Mouse (Mus musculus): ENCODE measurements around the gene Nab1. TPM values are rescaled to one million over a fixed set of nuclear protein-coding genes. Genes with fewer than 3 reads are reported as not detected.

Nab1 gene
- total and polyA plus RNA-seq, 3 experiments = 11.5 to 35.1 (median 17.5) TPM

- no peak overlapping the region for H3K4me3 ChIP-seq (ENCODE audit: low read depth, low read length)
- H3K36me3 ChIP-seq (replicated peaks) = no peaks in the 10 kb centered on the region
- DNase-seq (ENCODE audit: low spot score) = no peak
- peaks cover 19% of the 10 kb centered on the region for H3K27me3 ChIP-seq (ENCODE audit: insufficient read depth, low read length)
- H3K4me1 ChIP-seq (ENCODE audit: insufficient read depth, low read depth, low read length) = peaks cover 6% of the 10 kb centered on the region
- ATAC-seq (ENCODE audit: extremely low read depth, insufficient number of reproducible peaks, low FRiP score, poor library complexity, severe bottlenecking) = no peak
- TF ChIP-seq POLR2AphosphoS5 (IDR thresholded peaks at IDR 0.05; ENCODE audit: insufficient replicate concordance, low read depth, low read length) (no peak), TAL1 (conservative IDR thresholded peaks at IDR 0.05; ENCODE audit: low read depth, low read length) (no peak), CTCF (IDR thresholded peaks at IDR 0.05; ENCODE audit: low read depth, low read length) (no peak), GATA2 (IDR thresholded peaks at IDR 0.05; ENCODE audit: borderline replicate concordance, low read depth, low read length) (no peak), GATA1 (IDR thresholded peaks at IDR 0.05; ENCODE audit: borderline replicate concordance, low read length) (no peak)
- no peaks in the 10 kb centered on the region for H3K9me3 ChIP-seq (replicated peaks)
Measured at GRCm38 (mm10) chr1:52527252-52527651, 26.8 kb upstream of the Nab1 start.

- Histone ChIP-seq H3K9me3 (replicated peaks) (no peaks in the 10 kb centered on the region), H3K27me3 (ENCODE audit: insufficient read depth, low read length) (peaks cover 26% of the 10 kb centered on the region), H3K4me1 (ENCODE audit: insufficient read depth, low read depth, low read length) (peaks cover 3% of the 10 kb centered on the region), H3K4me3 (ENCODE audit: low read depth, low read length) (no peak overlapping the region), H3K36me3 (replicated peaks) (no peaks in the 10 kb centered on the region)
- DNase-seq (ENCODE audit: low spot score) = no peak
- ATAC-seq (ENCODE audit: extremely low read depth, insufficient number of reproducible peaks, low FRiP score, poor library complexity, severe bottlenecking) = no peak
- TF ChIP-seq GATA2 (IDR thresholded peaks at IDR 0.05; ENCODE audit: borderline replicate concordance, low read depth, low read length) = no peak
- no peak for TF ChIP-seq CTCF (IDR thresholded peaks at IDR 0.05; ENCODE audit: low read depth, low read length)
Measured at GRCm38 (mm10) chr1:52524663-52525062, 24.2 kb upstream of the Nab1 start.

GRCm38 (mm10) chr1:52524150-52524549 is 23.7 kb upstream of the Nab1 start:
- ATAC-seq (ENCODE audit: extremely low read depth, insufficient number of reproducible peaks, low FRiP score, poor library complexity, severe bottlenecking) (no peak), DNase-seq (ENCODE audit: low spot score) (no peak)
- H3K27me3 ChIP-seq (ENCODE audit: insufficient read depth, low read length) = peaks cover 26% of the 10 kb centered on the region
- no peak overlapping the region for H3K4me3 ChIP-seq (ENCODE audit: low read depth, low read length)
- TF ChIP-seq GATA2 (IDR thresholded peaks at IDR 0.05; ENCODE audit: borderline replicate concordance, low read depth, low read length) = no peak
- no peak for TF ChIP-seq TAL1 (conservative IDR thresholded peaks at IDR 0.05; ENCODE audit: low read depth, low read length)
- TF ChIP-seq GATA1 (IDR thresholded peaks at IDR 0.05; ENCODE audit: borderline replicate concordance, low read length) = no peak
- no peak for TF ChIP-seq CTCF (IDR thresholded peaks at IDR 0.05; ENCODE audit: low read depth, low read length)
- TF ChIP-seq POLR2AphosphoS5 (IDR thresholded peaks at IDR 0.05; ENCODE audit: insufficient replicate concordance, low read depth, low read length) = no peak
- no peaks in the 10 kb centered on the region for H3K36me3 ChIP-seq (replicated peaks)
- H3K4me1 ChIP-seq (ENCODE audit: insufficient read depth, low read depth, low read length) = peaks cover 3% of the 10 kb centered on the region
- no peaks in the 10 kb centered on the region for H3K9me3 ChIP-seq (replicated peaks)

- DNase-seq (ENCODE audit: low spot score) (no peak), ATAC-seq (ENCODE audit: extremely low read depth, insufficient number of reproducible peaks, low FRiP score, poor library complexity, severe bottlenecking) (no peak)
- Histone ChIP-seq H3K4me3 (ENCODE audit: low read depth, low read length) (no peak overlapping the region), H3K9me3 (replicated peaks) (no peaks in the 10 kb centered on the region), H3K27me3 (ENCODE audit: insufficient read depth, low read length) (peaks cover 26% of the 10 kb centered on the region), H3K36me3 (replicated peaks) (no peaks in the 10 kb centered on the region), H3K4me1 (ENCODE audit: insufficient read depth, low read depth, low read length) (peaks cover 6% of the 10 kb centered on the region)
- TF ChIP-seq GATA2 (IDR thresholded peaks at IDR 0.05; ENCODE audit: borderline replicate concordance, low read depth, low read length) (no peak), POLR2AphosphoS5 (IDR thresholded peaks at IDR 0.05; ENCODE audit: insufficient replicate concordance, low read depth, low read length) (no peak), CTCF (IDR thresholded peaks at IDR 0.05; ENCODE audit: low read depth, low read length) (no peak), GATA1 (IDR thresholded peaks at IDR 0.05; ENCODE audit: borderline replicate concordance, low read length) (no peak), TAL1 (conservative IDR thresholded peaks at IDR 0.05; ENCODE audit: low read depth, low read length) (no peak)
Measured at GRCm38 (mm10) chr1:52521436-52521993, 21.0 kb upstream of the Nab1 start.

GRCm38 (mm10) chr1:52520131-52520530 is 19.7 kb upstream of the Nab1 start:
- no peak overlapping the region for H3K4me3 ChIP-seq (ENCODE audit: low read depth, low read length)
- ATAC-seq (ENCODE audit: extremely low read depth, insufficient number of reproducible peaks, low FRiP score, poor library complexity, severe bottlenecking) = no peak
- H3K36me3 ChIP-seq (replicated peaks) = no peaks in the 10 kb centered on the region
- TF ChIP-seq TAL1 (conservative IDR thresholded peaks at IDR 0.05; ENCODE audit: low read depth, low read length) = no peak
- no peak for TF ChIP-seq CTCF (IDR thresholded peaks at IDR 0.05; ENCODE audit: low read depth, low read length)
- no peak for TF ChIP-seq GATA2 (IDR thresholded peaks at IDR 0.05; ENCODE audit: borderline replicate concordance, low read depth, low read length)
- no peak for TF ChIP-seq GATA1 (IDR thresholded peaks at IDR 0.05; ENCODE audit: borderline replicate concordance, low read length)
- no peak for TF ChIP-seq POLR2AphosphoS5 (IDR thresholded peaks at IDR 0.05; ENCODE audit: insufficient replicate concordance, low read depth, low read length)
- peaks cover 22% of the 10 kb centered on the region for H3K27me3 ChIP-seq (ENCODE audit: insufficient read depth, low read length)
- no peaks in the 10 kb centered on the region for H3K9me3 ChIP-seq (replicated peaks)
- peaks cover 6% of the 10 kb centered on the region for H3K4me1 ChIP-seq (ENCODE audit: insufficient read depth, low read depth, low read length)
- DNase-seq (ENCODE audit: low spot score) = no peak

- TF ChIP-seq POLR2AphosphoS5 (IDR thresholded peaks at IDR 0.05; ENCODE audit: insufficient replicate concordance, low read depth, low read length) (no peak), GATA1 (IDR thresholded peaks at IDR 0.05; ENCODE audit: borderline replicate concordance, low read length) (no peak), GATA2 (IDR thresholded peaks at IDR 0.05; ENCODE audit: borderline replicate concordance, low read depth, low read length) (no peak), CTCF (IDR thresholded peaks at IDR 0.05; ENCODE audit: low read depth, low read length) (no peak), TAL1 (conservative IDR thresholded peaks at IDR 0.05; ENCODE audit: low read depth, low read length) (no peak)
- H3K9me3 ChIP-seq (replicated peaks) = no peaks in the 10 kb centered on the region
- H3K36me3 ChIP-seq (replicated peaks) = no peaks in the 10 kb centered on the region
- H3K4me1 ChIP-seq (ENCODE audit: insufficient read depth, low read depth, low read length) = peaks cover 9% of the 10 kb centered on the region
- 0 out of 2 replicates have a peak, but pooled peaks cover 2% of the 10 kb centered on the region for H3K27me3 ChIP-seq (ENCODE audit: insufficient read depth, low read length)
- DNase-seq (ENCODE audit: low spot score) = no peak
- no peak for ATAC-seq (ENCODE audit: extremely low read depth, insufficient number of reproducible peaks, low FRiP score, poor library complexity, severe bottlenecking)
- no peak overlapping the region for H3K4me3 ChIP-seq (ENCODE audit: low read depth, low read length)
Measured at GRCm38 (mm10) chr1:52515249-52515648, 14.8 kb upstream of the Nab1 start.
